Mouse (Mus musculus): Measurements from ENCODE around the gene Eya2. TPM values are rescaled to one million over a fixed set of nuclear protein-coding genes. Genes with fewer than 3 reads are reported as not detected.

The Eya2 gene
- total RNA-seq, 2 experiments from 2014 or later = 3.7 to 5.1 TPM

GRCm38 (mm10) chr2:165639075-165639755 is 44.4 kb downstream of the Eya2 start:
- DNase-seq = no peak
- intact Hi-C loops (cut with DNase I; ENCODE audit: low total_unique reads) = no loop called here

- intact Hi-C loops (cut with DNase I; ENCODE audit: low total_unique reads) = no loop called here
- DNase-seq = no peak
These were observed 47.2 kb downstream of the Eya2 start for GRCm38 (mm10) chr2:165641909-165642505.

- intact Hi-C loops (cut with DNase I; ENCODE audit: low total_unique reads) = no loop called here
- no peak for DNase-seq
These were observed 48.8 kb downstream of the Eya2 start for GRCm38 (mm10) chr2:165643596-165643995.

DNA sequence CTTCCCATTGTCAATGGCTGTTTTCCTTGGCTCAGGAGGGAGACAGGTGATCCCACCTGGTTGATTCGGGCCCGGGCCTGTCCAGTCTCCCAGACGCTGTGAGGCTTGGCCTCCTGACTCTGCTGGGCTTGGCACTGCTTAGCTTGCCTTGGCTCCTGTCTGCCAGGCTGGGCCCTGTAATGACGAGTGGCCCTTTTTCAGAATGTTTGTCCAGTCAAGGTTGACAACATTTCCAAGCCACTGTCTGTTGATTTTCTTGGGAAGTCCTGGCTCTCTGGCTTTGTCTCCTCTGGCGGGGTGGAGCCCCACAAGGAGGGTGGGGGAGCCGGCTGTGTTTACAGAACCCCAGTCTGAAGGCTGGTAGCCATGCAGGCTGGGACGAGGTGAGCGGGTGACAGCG is 49.2 kb downstream of the Eya2 start:
- intact Hi-C loops (cut with DNase I; ENCODE audit: low total_unique reads) = no loop called here
- DNase-seq = no peak

GRCm38 (mm10) chr2:165651031-165651430 is 56.2 kb downstream of the Eya2 start:
- intact Hi-C loops (cut with DNase I; ENCODE audit: low total_unique reads) = no loop called here
- no peak for DNase-seq

GRCm38 (mm10) chr2:165652281-165652680 is 57.4 kb downstream of the Eya2 start:
- intact Hi-C loops (cut with DNase I; ENCODE audit: low total_unique reads) = no loop called here
- DNase-seq = no peak

GRCm38 (mm10) chr2:165653001-165653921 is 58.4 kb downstream of the Eya2 start:
- intact Hi-C loops (cut with DNase I; ENCODE audit: low total_unique reads) = no loop called here
- peak; percentile 78 for DNase-seq

GRCm38 (mm10) chr2:165654151-165654550 is 59.3 kb downstream of the Eya2 start:
- no peak for DNase-seq
- intact Hi-C loops (cut with DNase I; ENCODE audit: low total_unique reads) = no loop called here

DNA sequence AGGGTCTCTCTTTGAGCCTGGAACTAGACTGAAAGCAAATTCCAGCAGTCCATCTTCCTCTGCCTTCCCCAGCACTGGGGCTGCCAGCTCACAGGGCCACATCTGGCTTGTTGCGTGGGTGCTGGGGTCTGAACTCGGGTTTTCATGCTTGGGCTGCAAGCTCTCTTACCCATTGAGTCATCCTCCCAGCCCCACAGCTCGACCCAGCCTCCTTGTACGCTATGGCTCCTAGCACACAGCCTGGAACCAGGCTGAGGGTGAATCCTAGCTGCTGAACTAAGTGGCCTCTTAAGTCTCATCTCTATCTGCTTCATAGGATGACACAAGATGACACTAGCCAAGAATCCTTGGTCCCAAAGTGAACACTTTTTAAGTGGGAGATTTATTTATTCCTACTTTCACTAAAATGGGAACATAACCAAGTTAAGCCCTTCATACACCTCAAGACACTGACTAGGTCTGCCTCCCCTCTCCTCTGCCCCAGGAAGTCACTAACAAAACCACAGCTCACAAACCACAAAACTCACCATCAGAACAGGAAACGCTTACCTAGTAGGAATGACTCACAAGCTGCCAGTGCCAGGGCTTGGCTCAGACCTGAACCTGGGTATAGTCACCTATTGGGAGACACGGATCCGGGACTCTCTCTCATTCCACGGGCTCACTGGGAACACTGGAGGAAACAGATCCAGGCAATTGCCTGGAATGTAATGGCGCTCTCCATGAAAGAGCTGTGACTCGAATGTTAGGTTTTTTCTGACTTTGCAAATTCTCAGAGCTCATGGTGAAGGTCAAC is 60.1 kb downstream of the Eya2 start:
- DNase-seq = no peak
- intact Hi-C loops (cut with DNase I; ENCODE audit: low total_unique reads) = no loop called here

DNA sequence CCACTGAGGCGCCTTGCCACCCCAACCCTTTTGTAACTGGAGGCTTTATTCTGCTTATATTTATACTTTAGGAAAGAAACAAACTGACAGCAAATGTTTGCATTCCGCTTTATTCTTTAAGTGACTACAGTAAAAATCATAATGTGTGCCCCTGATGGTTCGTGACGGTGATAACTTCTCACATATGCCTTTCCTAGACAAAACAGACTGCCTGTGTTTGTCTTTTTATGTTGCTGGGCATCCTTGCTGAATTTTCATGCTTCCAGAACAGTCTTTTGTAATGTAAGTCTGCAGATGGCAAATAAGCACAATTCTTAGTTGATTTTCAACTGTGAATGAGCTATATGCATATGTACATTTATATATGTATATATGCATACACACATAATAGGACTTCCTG is 61.7 kb downstream of the Eya2 start:
- intact Hi-C loops (cut with DNase I; ENCODE audit: low total_unique reads) = no loop called here
- DNase-seq = no peak

DNA sequence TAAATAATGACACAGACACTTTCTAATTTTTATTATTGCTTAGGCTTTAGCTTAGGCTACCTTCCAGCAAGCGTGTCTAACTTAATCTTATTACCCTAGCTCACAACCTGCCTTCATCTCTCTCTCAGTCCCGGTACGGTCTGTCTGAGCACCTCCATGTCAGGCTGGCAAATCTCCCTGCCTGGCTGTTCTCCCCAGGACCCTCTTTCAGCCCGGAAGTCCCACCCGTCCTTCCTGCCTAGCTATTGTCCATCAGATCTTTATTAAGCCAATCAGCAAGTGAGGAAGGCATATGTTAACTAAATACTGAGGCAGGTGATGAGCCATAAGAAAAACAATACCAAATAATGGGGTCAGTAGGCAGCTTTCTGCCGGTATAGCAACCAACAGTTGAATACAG is 62.1 kb downstream of the Eya2 start:
- intact Hi-C loops (cut with DNase I; ENCODE audit: low total_unique reads) = no loop called here
- DNase-seq = no peak

DNA sequence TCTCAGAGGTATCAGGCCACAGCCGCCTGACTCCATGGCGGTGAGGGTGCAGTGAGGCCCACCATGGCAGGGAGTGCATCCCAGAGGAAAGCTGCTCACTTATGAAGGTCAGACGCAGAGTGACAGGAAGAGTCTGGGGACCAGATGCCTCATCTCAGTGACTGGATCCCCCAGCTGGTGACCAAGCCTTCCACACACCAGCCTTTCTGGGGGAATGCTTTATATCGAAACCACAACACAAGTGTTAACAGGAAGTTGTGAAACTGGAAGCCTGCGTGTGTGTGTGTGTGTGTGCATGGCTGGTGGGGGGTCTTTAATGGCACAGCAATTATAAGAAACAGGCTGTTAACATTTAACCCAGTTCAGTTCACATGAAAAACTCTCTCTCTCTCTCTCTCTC is 64.7 kb downstream of the Eya2 start:
- intact Hi-C loops (cut with DNase I; ENCODE audit: low total_unique reads) = no loop called here
- DNase-seq = no peak

DNA sequence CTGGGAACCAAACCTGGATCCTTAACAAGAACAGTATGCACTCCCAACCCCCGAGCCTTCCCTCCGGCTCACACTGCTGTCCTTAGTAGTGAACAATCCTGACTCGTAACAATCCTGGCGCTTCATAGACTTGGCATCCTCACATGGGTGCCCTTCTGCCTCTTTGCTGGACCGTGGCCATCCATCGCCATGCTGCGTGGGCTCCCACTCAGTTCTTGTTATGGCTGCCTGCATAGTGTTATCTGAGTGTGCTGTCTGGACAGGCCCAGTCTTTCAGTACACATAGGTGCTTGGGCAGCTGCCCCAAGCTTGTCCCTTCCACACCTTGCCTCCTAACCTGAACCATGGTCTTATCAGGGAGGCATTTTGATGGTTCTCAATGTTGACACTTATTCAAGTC is 68.4 kb downstream of the Eya2 start:
- intact Hi-C loops (cut with DNase I; ENCODE audit: low total_unique reads) = no loop called here
- DNase-seq = no peak

GRCm38 (mm10) chr2:165664648-165665047 is 69.8 kb downstream of the Eya2 start:
- no peak for DNase-seq
- intact Hi-C loops (cut with DNase I; ENCODE audit: low total_unique reads) = no loop called here

DNA sequence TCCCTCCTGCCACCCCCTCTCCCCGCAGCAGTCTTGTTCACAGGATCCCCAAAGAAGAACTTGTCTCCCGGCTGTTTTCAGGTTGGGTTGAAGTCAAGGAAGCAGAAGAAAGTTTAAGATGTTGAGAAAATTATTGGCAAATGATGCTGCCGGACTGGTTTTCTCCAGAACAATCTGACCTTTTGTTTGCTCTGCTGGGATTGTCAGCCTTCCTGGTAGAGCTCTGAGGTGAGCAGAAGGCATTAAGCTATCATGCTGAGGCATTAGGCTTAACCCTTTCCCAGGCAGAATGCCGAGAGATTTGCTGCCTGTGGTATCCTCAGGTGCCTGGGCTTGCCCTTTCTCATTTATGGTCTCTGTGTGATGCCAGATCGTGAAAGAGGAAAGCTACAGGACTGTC is 70.3 kb downstream of the Eya2 start:
- intact Hi-C loops (cut with DNase I; ENCODE audit: low total_unique reads) = no loop called here
- no peak for DNase-seq

DNA sequence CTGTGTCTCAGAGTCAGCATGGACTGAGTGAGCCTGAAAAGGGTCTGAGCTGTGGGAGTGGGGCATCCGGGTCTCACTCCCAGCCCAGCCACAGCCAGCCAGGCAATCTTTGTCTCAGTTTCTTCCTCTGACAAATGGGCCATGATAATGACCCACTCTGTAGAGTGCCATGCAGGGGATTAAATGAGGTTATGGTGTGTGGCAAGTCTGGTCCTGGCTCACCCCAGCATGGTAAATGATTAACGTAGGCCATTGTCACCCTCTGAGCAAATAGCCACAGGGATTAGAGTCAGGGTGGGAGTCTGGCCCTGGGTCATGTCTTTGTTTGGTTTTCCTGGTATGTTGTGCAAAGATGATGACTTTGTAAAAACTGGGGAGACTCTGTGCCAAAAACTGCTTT is 72.3 kb downstream of the Eya2 start:
- intact Hi-C loops (cut with DNase I; ENCODE audit: low total_unique reads) = no loop called here
- no peak for DNase-seq

GRCm38 (mm10) chr2:165682719-165683118 is 87.9 kb downstream of the Eya2 start:
- no peak for DNase-seq
- intact Hi-C loops (cut with DNase I; ENCODE audit: low total_unique reads) = no loop called here

DNA sequence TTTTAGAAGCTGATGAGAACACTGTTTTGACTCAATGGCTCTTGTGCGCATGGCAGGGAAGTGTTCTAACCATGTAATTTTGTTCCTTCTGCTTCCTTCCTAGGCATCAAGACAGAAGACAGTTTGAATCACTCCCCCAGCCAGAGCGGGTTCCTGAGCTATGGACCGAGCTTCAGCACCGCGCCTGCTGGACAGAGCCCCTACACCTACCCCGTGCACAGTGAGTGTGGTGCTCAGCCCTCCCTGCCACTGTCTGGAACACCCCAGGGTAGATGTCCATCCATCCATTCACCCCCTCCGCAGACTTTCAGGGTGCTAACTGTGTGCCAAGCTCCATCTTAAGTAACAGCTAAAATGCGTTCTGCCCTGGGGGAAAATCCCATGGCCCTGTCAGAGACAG is 92.7 kb downstream of the Eya2 start:
- intact Hi-C loops (cut with DNase I; ENCODE audit: low total_unique reads) = no loop called here
- DNase-seq = no peak

DNA sequence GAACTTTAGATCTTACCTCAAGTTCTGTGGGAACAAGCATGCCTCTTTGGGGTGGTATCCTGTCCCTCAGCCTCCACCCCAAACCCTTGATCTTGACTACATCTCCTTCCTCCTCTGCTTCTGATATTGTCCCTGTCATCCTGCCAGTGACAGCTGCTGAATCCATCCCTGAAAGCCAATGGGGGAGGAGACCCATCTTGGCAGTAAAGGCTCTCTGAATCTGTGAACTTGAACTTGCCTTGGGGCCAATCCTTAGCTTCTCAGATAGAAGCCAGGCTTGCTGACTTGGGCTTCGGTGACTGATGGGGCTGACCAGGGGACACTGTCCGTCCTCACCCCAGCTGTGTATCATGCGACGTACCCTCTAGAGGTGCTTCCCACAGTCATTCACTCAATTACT is 94.1 kb downstream of the Eya2 start:
- intact Hi-C loops (cut with DNase I; ENCODE audit: low total_unique reads) = no loop called here
- DNase-seq = no peak

- no peak for DNase-seq
- intact Hi-C loops (cut with DNase I; ENCODE audit: low total_unique reads) = no loop called here
These were observed 96.2 kb downstream of the Eya2 start for GRCm38 (mm10) chr2:165691016-165691415.
